Mouse (Mus musculus): ENCODE measurements around the gene Spata5.
"Not testable (repeated sequence)": the region's sequence is repeated elsewhere in the genome, so short reads cannot be mapped to it uniquely, and the experiment has no call there.

Gene Spata5

DNA sequence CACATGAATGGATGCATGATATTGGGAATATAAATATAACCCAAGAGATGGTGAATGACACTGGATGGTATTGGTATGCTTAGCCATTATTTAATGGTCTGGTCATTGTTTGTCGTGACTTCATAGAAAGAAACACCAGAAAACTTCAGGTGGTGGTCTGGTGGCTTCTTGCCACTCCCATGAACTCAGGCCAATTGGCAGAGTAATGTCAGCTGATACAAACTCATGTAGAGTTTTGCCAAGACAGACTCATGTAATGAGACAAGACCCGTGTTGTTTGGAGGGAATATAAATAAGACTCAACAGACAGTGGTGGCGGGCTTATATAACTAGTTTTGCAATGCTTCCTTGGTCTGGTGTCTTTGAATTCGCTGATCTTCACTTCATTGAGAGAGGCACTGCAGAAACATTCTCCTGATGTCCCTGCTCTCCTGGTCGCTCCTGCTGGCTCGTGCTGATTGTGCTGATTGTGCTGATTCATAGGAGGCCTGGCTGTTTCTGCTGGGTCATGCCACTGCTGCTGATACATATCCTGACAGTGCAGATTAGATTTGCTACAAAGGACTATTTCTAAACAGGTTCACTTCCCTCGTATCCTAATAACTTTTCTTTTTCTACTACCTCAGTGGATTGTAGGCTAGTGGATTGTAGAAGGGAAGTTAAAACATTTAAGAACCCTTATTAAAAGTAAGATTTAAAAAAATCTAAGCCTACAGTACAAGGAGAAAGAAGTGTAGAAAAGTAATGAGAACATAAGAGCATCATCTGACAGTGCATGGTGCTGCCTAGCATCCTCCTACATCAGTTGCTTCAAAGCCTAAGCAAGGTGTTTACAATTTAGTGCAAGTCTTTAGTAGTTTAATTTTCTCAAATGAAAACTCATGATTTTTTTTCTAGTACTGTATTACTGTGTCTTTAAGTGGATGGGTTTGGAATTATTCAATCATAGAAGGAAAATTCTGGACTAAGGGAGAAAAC lies 90.6 kb downstream of the Spata5 start:
- no peak for DNase-seq (ENCODE audit: low read depth)

DNA sequence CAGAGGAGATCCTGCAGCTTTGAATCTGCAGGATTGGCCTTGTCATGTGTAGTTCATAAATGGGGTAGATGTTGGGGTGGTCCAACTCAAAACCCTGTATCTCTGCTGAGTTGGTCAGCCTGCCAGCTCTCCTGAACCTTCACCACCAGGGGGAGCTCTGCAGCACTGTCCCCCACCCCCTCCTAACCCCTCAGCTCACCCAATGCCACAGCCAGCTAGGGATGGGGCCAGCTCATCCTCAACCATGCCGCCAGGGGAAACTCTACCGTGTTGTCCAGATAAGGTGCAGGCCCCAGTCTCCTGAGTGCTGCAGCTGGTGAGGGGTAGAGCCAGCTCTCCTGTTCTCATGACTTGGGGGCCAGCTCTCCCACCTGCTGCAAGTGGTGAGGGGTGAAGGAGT lies 95.8 kb downstream of the Spata5 start:
- DNase-seq (ENCODE audit: low read depth) = no peak

DNA sequence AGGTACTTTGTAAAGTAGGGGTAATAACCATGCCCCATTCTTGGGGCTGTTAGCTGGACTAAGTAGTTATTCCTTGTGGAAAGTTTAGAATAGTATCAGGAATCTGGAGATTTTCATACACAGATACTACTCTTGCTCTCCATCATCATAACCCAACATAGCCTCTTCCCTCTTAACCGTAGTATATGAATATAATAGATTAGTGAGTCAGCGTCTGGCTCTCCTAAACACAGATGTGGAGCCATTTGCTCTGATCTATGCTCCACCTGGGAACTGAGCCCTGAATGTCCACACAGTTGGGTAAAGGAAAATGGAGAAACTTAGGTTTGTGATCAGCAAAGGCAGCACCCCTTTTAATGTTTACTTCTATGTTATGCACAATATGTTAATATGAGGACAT lies 96.7 kb downstream of the Spata5 start:
- no peak for DNase-seq (ENCODE audit: low read depth)

DNA sequence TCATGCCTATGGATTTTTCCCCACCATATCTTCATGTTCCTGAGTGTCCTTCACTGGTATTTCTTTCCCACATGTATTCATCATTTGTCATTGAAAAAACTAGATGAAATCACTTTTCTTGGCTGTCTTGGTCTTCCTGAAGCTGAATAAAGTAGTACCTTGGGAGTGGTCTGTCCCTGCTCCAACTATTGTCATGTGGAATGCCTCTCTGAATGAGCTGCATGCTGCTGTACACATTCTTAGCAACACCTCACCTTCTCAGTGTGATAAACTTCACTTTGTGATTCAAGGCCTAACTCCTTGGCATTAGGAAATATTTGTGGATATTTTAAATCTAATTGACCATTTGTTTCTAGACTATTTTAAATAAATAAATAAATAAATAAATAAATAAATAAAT lies 98.9 kb downstream of the Spata5 start:
- DNase-seq (ENCODE audit: low read depth) = no peak

DNA sequence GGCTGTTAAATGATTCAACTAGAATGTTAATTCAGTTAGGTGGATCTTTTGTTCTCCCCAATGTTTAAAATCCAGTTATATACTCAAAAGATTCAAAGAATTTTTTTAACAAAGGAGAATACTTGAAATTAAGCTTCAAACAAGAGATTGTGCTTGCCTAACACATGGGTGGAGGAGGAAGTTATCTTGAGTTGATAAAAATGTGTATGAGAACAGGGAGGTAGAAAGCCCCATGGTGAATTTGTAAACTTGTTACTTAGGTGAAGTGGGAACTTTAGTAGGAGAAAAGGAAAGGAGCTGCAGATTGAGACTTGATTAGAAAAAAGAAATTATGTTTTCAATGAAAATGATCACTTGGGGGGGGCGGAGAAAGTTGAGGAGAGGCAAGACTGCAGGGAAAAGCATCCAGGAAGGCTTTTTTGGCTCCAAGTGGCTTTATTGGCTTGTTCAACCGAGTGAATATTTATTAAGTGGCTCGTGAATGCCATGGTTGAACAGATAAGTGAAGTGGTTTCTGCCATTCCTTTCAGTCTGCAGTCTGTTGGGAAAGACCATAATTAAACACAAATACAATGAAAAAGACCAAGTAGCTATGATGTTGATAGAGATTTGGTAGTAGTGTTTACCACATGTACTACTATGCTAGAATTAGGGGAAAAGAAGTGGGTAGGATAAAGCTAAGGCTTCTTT lies 100.8 kb downstream of the Spata5 start:
- DNase-seq (ENCODE audit: low read depth) = no peak

DNA sequence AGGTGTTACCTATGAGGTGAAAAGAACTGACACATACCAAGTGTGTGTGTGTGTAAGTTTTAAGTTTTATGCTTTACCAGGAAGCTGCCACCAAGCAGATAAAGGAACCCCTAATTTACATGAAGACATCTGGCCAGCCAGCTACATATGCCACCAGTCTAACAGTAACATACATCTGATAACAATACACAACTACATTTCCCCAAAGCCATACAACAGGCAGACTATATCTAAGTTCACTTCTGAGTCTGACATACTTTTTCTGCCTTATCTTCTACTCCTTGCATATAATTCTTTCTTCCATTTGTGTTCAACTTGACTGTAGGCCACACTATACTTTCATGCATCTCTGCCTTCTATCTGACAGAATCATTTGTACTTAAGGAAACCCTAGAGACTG lies 112.4 kb downstream of the Spata5 start:
- no peak for DNase-seq (ENCODE audit: low read depth)

DNA sequence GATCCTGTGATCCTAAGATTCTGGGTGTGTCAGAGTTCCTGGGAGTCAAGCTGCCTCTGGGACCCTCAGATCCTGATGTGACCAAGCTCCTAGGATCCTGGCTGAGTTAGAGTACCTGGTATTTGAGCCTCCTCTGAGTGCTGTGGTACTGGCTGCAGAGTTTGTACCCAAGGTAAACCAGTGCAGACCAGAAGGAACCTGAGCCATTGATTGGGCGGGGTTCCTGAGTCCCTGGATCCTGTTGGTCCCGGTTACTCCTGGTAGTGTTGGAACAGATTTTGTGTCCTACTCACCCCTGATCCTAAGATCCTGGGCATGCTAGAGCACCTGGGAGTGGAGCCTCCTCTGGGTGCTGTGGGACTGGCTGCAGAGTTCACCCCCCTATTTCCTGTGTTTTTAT lies 121.0 kb downstream of the Spata5 start:
- not testable (repeated sequence) for DNase-seq (ENCODE audit: low read depth)

DNA sequence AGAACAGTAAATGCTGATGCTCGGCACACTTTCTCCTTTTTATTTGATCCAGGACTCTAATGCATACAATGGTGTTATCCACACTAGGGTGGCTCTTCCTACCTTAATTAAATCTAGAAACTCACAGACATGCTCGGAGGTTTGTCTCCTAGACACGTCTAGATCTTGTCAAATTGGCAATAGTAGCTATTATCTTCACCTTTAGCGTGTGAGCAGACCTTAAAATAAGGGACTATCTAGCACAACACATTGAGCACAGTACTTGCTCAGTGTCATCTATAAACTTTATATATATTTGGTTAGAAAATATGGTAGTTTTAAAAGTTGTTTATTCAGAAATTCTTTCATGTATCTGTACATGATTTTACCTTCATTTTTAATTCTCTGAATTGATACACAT lies 126.7 kb downstream of the Spata5 start:
- DNase-seq (ENCODE audit: low read depth) = no peak

DNA sequence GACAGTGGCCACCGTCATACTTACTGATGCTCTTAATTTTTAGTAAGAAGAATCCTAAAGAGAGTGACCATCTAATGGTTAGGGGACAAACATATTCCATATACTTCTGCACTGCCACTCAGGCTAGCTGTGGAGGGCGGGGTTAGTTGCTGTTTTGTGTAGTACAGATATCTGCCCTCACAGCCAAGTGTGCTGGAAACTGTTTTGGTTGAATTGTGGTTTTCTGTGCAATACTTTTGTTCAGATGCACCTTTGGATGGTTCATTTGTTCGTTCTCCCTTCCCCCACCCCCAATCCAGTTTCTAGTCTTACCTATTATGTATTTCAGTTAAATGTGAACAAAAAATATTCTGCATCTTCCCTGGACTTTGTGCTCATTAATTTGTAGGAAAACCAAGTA lies 130.5 kb downstream of the Spata5 start:
- no peak for DNase-seq (ENCODE audit: low read depth)

DNA sequence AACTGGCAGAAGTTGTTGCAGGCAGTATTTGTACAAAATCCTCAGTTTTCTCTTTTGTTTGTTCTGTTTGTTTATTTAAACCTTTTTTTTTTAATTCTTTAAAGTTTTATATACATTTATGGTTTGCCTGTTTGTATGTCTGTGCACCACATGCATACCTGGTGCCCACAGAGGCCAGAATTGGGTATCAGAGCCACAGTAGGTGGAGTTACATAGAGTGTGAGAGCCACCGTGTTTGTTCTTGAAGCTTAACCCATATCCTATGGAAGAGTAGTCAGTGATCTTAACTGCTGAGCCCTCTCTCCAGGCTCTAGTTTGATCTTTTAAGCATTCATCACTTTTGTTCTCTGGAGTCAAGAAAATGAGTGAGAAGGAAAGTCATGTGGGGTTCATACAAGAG lies 130.9 kb downstream of the Spata5 start:
- DNase-seq (ENCODE audit: low read depth) = no peak

DNA sequence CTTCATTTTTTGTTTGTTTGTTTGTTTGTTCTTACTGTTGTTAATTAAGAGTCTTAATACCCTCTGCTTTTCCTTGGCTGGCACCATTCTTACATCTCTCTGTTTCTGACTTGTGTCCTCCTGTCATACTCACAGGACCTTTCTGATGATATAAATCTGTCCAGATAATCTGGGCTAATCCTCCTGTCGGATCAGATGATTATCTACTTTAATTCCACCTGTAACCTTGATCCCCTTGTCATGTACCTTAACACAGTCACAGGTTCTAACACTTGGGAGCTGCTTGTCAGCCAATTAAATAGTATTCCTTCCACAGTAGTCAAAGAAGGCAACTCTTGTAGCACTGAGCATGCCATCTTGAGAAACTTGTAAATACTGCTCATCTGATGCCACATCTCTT lies 131.8 kb downstream of the Spata5 start:
- no peak for DNase-seq (ENCODE audit: low read depth)

DNA sequence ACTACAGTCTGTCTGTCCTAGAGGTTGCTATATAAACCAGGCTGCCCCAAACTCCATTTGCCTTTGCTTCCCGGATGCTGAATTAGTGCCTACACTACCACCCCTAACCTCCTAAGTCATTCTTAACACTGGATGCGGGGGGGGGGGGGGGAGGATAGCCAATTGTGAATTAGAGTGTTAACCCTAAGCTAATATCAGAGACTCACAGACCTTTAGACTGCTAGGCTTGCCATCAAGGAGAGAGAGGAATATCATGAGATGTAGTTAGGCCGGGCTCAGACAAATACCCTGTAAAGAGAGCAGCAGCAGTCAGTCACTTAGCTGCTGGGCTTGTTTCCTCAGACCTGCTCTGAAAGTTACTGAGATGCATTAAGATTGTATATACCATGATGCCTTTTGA lies 132.5 kb downstream of the Spata5 start:
- DNase-seq (ENCODE audit: low read depth) = no peak

DNA sequence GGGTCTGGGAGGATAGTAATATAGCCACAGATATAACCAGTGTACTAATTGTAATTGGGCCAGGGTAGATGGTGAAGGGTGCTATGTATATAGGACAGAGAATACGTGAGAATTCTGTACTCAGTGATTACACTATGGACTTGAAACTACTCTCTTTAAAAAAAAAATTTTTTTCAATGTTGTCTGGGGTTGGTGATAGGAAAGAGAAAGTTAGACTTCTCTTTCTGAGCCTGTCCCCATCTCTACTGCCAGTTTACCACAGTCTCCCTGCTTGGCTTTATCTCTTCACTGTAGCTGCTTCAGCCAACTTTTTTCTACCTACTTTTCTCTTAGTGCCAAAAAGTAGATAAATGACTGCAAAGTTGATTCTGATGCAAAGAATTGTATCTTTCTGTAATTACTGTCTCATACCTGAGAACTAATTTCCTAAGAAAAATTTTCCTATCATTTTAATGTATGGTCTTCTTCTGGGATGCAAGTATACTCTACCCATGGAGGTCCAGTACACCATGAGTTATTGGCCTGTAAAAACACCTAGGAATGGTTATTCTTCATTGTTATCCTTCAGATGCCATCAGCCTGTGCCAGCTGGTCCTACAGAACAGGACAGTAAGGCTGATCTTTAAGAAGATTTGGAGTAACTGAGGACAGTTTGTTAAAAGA lies 133.8 kb downstream of the Spata5 start:
- no peak for DNase-seq (ENCODE audit: low read depth)

DNA sequence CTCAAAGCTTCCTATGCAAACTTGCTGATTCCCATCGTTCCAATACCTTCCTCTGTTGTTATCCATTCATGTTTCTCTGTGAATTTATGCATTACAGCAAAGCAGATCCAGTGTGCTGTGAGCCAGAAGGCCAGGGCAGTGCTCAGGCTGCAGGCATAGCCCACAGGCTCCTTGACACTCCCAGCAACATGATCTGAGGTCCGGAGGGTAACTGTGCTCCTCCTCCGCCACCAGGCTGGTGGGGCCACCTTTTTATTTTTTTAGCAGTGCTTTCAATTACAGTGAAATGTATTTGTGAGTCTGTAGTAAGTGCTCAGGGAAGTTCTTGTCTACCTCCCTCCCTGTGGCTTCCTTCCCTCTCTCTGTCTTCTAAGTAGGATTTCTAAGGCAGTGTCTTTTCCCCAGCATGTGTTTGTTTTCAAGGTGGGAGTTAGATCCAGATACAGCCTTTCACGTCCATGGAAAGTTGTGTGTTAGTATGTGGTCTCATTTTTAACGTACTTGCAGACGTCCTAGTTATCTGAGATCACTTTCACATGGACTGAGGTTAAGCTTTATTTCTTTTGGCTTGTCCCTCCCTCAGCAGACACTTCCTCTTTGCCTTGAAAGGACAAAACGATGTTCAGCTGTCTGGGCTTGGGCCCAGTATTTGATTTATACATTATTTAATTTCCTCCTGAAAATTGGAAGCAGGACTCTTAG lies 136.9 kb downstream of the Spata5 start:
- DNase-seq (ENCODE audit: low read depth) = peak; percentile 25

DNA sequence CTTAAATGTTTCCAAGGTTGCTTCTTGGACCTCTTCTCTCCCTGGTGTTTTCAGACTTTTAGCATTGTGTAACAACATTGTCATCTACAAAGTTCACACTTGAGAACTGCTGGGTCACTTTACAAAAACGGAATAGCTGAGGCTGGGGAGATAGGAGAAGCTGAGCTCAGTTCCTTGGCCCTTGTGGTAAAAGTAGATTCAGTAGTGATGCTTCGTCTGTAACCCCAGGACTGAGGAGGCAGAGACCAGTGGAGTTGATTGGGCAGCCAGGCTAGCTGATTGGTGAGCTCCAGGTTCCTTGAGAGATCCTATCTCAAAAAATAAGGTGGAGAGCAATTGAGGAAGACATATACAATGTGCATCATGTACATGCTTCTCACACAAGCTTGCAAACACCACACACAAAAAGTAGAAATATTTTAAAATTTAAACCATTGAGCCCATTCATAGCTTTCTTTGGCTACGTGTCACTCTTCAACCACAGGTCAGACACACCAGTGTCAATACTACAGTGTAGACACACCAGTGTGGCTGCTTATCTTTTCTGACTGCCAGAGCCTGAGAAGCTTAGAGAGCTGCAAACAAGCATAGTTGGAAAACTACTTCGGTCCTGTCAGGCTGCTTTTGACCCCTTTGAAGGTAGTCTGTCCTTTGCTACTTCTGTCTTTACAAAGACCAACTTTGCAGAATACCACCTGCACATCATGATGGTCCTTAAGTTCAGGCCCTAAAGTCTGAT lies 138.2 kb downstream of the Spata5 start:
- no peak for DNase-seq (ENCODE audit: low read depth)

DNA sequence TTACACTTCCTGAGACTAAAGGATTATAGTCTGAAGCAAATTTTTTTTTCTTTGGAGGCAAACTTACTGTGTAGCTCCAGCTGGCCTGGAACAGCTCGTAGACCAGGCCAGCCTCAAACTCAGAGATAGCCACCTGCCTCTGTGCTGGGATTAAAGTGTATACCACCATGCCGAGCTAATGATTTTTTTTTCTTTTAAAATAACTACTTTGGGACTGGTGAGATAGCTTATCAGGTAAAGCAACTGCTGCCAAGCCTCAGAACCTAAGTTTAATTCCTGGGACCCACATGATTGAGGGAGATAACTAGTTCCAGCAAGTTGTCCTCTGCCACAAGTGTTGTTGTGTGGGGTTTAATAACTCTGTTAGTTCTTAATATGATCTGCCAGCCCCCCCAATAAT lies 139.6 kb downstream of the Spata5 start:
- DNase-seq (ENCODE audit: low read depth) = no peak

DNA sequence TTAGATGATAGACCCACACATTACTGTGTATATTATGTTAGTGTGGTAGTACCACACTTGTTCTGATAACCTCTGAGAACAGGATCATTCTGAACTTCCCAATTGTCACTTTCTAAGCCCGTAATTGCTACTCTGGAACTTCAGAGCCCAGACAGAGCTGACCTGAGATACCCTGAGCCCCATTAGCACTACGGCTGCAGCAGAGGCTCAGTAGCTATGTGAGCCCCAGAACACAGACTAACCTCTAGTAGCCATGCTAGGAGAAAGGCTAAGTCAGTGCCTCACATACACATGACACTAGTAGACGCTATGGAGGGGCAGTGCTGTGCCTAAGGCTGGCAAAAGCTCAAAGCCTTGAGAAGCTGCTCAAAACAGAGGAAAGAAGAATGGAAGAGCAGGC lies 141.8 kb downstream of the Spata5 start:
- DNase-seq (ENCODE audit: low read depth) = no peak

DNA sequence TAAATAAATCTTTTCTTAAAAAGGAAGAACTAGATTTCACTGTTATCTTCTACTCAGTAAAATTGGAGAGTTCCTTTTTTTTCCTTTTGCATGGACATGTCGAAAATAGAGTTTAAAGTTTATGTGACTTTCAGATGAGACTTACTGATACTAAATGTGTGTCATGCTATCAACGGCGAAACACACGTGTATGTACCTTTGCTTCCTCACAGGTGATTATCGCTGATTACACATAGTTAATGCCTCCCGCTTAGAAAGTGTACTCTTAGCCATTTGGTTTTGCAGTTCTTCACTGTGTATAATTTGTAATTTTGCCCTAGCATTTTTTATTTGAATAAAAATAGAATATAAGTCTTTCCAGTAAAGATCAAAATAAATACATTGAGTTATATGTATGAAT lies 146.4 kb downstream of the Spata5 start:
- no peak for DNase-seq (ENCODE audit: low read depth)

DNA sequence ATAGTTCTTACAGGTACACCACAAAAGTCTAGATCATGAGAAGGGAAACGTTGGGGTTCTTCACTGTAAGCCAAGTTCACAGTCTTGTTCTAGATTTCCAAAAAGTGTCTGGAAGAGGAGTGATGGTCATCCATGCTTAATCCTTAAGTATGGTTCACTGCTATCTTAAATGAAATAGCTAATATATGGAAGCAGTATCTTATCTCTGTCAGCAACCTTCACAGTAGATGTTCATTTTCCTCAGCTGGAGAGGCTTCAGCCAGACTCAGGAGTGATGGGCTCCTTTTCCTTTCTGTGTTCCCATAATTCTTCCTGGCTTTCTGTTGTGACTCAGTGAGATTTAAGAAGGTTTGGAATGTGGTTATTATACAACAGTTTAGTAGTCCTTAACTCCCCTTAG lies 147.8 kb downstream of the Spata5 start:
- DNase-seq (ENCODE audit: low read depth) = no peak

DNA sequence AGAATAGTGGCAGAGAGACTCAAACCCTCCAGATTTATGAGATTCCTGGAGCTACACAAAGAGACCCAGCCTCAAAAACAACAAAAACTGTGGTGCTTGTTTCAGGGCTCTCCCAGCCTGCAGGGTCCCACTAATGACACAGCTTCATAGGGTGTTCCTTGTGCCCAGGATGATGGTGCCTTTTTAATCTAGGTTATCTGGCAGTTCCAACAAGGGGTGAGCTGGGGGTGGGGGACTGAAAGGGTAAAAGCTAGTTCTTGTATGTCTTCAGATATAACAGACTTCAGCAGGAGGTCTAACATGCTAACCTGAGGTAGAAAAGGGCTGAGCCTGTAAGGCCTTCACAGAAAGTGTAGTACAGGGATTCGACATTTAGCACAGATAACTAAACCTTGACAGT lies 149.1 kb downstream of the Spata5 start:
- DNase-seq (ENCODE audit: low read depth) = no peak
